Mouse (Mus musculus): Measurements from ENCODE around the gene Gm37240. TPM values are rescaled to one million over a fixed set of nuclear protein-coding genes. Genes with fewer than 3 reads are reported as not detected.

Gm37240 gene
- polyA plus RNA-seq, 1 experiment: not detected

GRCm38 (mm10) chr3:84854440-84854839 lies 1032.9 kb downstream of the Gm37240 start:
- Histone ChIP-seq H3K4me3 (ENCODE audit: insufficient read depth, low read depth, low read length) (no peak overlapping the region), H3K27ac (ENCODE audit: insufficient read depth, low read depth, low read length) (no peak overlapping the region), H3K4me1 (ENCODE audit: control insufficient read depth, insufficient read depth, low read length) (no peaks in the 10 kb centered on the region)
- no peak for TF ChIP-seq CTCF (IDR thresholded peaks at IDR 0.05; ENCODE audit: insufficient read depth, low read depth, low read length)
- no peak for TF ChIP-seq POLR2A (IDR thresholded peaks at IDR 0.05; ENCODE audit: insufficient read depth, low read depth, low read length)
- WGBS: 93% methylated on average over 1 of the region's 1 CpGs

GRCm38 (mm10) chr3:84852877-84853276 lies 1034.4 kb downstream of the Gm37240 start:
- no peak overlapping the region for H3K27ac ChIP-seq (ENCODE audit: insufficient read depth, low read depth, low read length)

GRCm38 (mm10) chr3:84851801-84852200 lies 1035.5 kb downstream of the Gm37240 start:
- H3K27ac ChIP-seq (ENCODE audit: insufficient read depth, low read depth, low read length): no peak overlapping the region
- 50% methylated on average over 1 of the region's 1 CpGs for WGBS

More at GRCm38 (mm10) chr3:84852877-84853276, 1034.4 kb downstream of the Gm37240 start:
- 88% methylated on average over 7 of the region's 7 CpGs for WGBS
- no peak for TF ChIP-seq CTCF (IDR thresholded peaks at IDR 0.05; ENCODE audit: insufficient read depth, low read depth, low read length)
- TF ChIP-seq POLR2A (IDR thresholded peaks at IDR 0.05; ENCODE audit: insufficient read depth, low read depth, low read length): no peak
- H3K4me3 ChIP-seq (ENCODE audit: insufficient read depth, low read depth, low read length): no peak overlapping the region
- no peaks in the 10 kb centered on the region for H3K4me1 ChIP-seq (ENCODE audit: control insufficient read depth, insufficient read depth, low read length)

GRCm38 (mm10) chr3:84850418-84850817 lies 1036.9 kb downstream of the Gm37240 start:
- no peaks in the 10 kb centered on the region for H3K4me1 ChIP-seq (ENCODE audit: control insufficient read depth, insufficient read depth, low read length)
- TF ChIP-seq CTCF (IDR thresholded peaks at IDR 0.05; ENCODE audit: insufficient read depth, low read depth, low read length) (no peak), POLR2A (IDR thresholded peaks at IDR 0.05; ENCODE audit: insufficient read depth, low read depth, low read length) (no peak)
- H3K27ac ChIP-seq (ENCODE audit: insufficient read depth, low read depth, low read length): no peak overlapping the region
- 90% methylated on average over 1 of the region's 1 CpGs for WGBS
- H3K4me3 ChIP-seq (ENCODE audit: insufficient read depth, low read depth, low read length): no peak overlapping the region

More at GRCm38 (mm10) chr3:84851801-84852200, 1035.5 kb downstream of the Gm37240 start:
- Histone ChIP-seq H3K4me1 (ENCODE audit: control insufficient read depth, insufficient read depth, low read length) (no peaks in the 10 kb centered on the region), H3K4me3 (ENCODE audit: insufficient read depth, low read depth, low read length) (no peak overlapping the region)
- TF ChIP-seq CTCF (IDR thresholded peaks at IDR 0.05; ENCODE audit: insufficient read depth, low read depth, low read length) (no peak), POLR2A (IDR thresholded peaks at IDR 0.05; ENCODE audit: insufficient read depth, low read depth, low read length) (no peak)

- no peaks in the 10 kb centered on the region for H3K4me1 ChIP-seq (ENCODE audit: control insufficient read depth, insufficient read depth, low read length)
- no peak overlapping the region for H3K4me3 ChIP-seq (ENCODE audit: insufficient read depth, low read depth, low read length)
- H3K27ac ChIP-seq (ENCODE audit: insufficient read depth, low read depth, low read length): no peak overlapping the region
- TF ChIP-seq POLR2A (IDR thresholded peaks at IDR 0.05; ENCODE audit: insufficient read depth, low read depth, low read length): no peak
- no peak for TF ChIP-seq CTCF (IDR thresholded peaks at IDR 0.05; ENCODE audit: insufficient read depth, low read depth, low read length)
- WGBS: 84% methylated on average over 4 of the region's 4 CpGs
Observed at GRCm38 (mm10) chr3:84848798-84849197, 1038.5 kb downstream of the Gm37240 start.

- 24% methylated on average over 1 of the region's 1 CpGs for WGBS
- TF ChIP-seq CTCF (IDR thresholded peaks at IDR 0.05; ENCODE audit: insufficient read depth, low read depth, low read length) (no peak), POLR2A (IDR thresholded peaks at IDR 0.05; ENCODE audit: insufficient read depth, low read depth, low read length) (no peak)
- H3K4me3 ChIP-seq (ENCODE audit: insufficient read depth, low read depth, low read length): no peak overlapping the region
- no peak overlapping the region for H3K27ac ChIP-seq (ENCODE audit: insufficient read depth, low read depth, low read length)
- no peaks in the 10 kb centered on the region for H3K4me1 ChIP-seq (ENCODE audit: control insufficient read depth, insufficient read depth, low read length)
Observed at GRCm38 (mm10) chr3:84843594-84843993, 1043.7 kb downstream of the Gm37240 start.

GRCm38 (mm10) chr3:84842793-84843192 lies 1044.5 kb downstream of the Gm37240 start:
- Histone ChIP-seq H3K27ac (ENCODE audit: insufficient read depth, low read depth, low read length) (no peak overlapping the region), H3K4me3 (ENCODE audit: insufficient read depth, low read depth, low read length) (no peak overlapping the region), H3K4me1 (ENCODE audit: control insufficient read depth, insufficient read depth, low read length) (0 out of 2 replicates have a peak, but pooled peaks cover 2% of the 10 kb centered on the region)
- no peak for TF ChIP-seq CTCF (IDR thresholded peaks at IDR 0.05; ENCODE audit: insufficient read depth, low read depth, low read length)
- TF ChIP-seq POLR2A (IDR thresholded peaks at IDR 0.05; ENCODE audit: insufficient read depth, low read depth, low read length): no peak
- 91% methylated on average over 2 of the region's 2 CpGs for WGBS

- H3K4me1 ChIP-seq (ENCODE audit: control insufficient read depth, insufficient read depth, low read length): 0 out of 2 replicates have a peak, but pooled peaks cover 2% of the 10 kb centered on the region
- 95% methylated on average over 4 of the region's 4 CpGs for WGBS
- no peak overlapping the region for H3K27ac ChIP-seq (ENCODE audit: insufficient read depth, low read depth, low read length)
- TF ChIP-seq CTCF (IDR thresholded peaks at IDR 0.05; ENCODE audit: insufficient read depth, low read depth, low read length): no peak
- TF ChIP-seq POLR2A (IDR thresholded peaks at IDR 0.05; ENCODE audit: insufficient read depth, low read depth, low read length): no peak
- H3K4me3 ChIP-seq (ENCODE audit: insufficient read depth, low read depth, low read length): no peak overlapping the region
Observed at GRCm38 (mm10) chr3:84841271-84841670, 1046.0 kb downstream of the Gm37240 start.

GRCm38 (mm10) chr3:84839499-84839898 lies 1047.8 kb downstream of the Gm37240 start:
- 0 out of 2 replicates have a peak, but pooled peaks cover 2% of the 10 kb centered on the region for H3K4me1 ChIP-seq (ENCODE audit: control insufficient read depth, insufficient read depth, low read length)
- 76% methylated on average over 5 of the region's 5 CpGs for WGBS
- H3K4me3 ChIP-seq (ENCODE audit: insufficient read depth, low read depth, low read length): no peak overlapping the region
- no peak for TF ChIP-seq CTCF (IDR thresholded peaks at IDR 0.05; ENCODE audit: insufficient read depth, low read depth, low read length)
- TF ChIP-seq POLR2A (IDR thresholded peaks at IDR 0.05; ENCODE audit: insufficient read depth, low read depth, low read length): no peak
- no peak overlapping the region for H3K27ac ChIP-seq (ENCODE audit: insufficient read depth, low read depth, low read length)

GRCm38 (mm10) chr3:84837984-84838383 lies 1049.3 kb downstream of the Gm37240 start:
- no peak overlapping the region for H3K27ac ChIP-seq (ENCODE audit: insufficient read depth, low read depth, low read length)
- 95% methylated on average over 3 of the region's 3 CpGs for WGBS
- 0 out of 2 replicates have a peak, but pooled peaks cover 2% of the 10 kb centered on the region for H3K4me1 ChIP-seq (ENCODE audit: control insufficient read depth, insufficient read depth, low read length)
- no peak overlapping the region for H3K4me3 ChIP-seq (ENCODE audit: insufficient read depth, low read depth, low read length)
- no peak for TF ChIP-seq POLR2A (IDR thresholded peaks at IDR 0.05; ENCODE audit: insufficient read depth, low read depth, low read length)
- no peak for TF ChIP-seq CTCF (IDR thresholded peaks at IDR 0.05; ENCODE audit: insufficient read depth, low read depth, low read length)

All from olfactory bulb, adult 2 months (tissue).